Mouse (Mus musculus): Measurements from ENCODE around the gene Kmt2d.
A peak's percentile ranks its signal among the peaks of the same experiment; 100 is the strongest.

The Kmt2d gene

GRCm38 (mm10) chr15:98887526-98887925 is 16.5 kb upstream of the Kmt2d start:
- DNase-seq (ENCODE audit: low read depth, low spot score): no peak

GRCm38 (mm10) chr15:98886667-98887387 is 15.8 kb upstream of the Kmt2d start:
- no peak for DNase-seq (ENCODE audit: low read depth, low spot score)

GRCm38 (mm10) chr15:98884106-98884505 is 13.1 kb upstream of the Kmt2d start:
- no peak for DNase-seq (ENCODE audit: low read depth, low spot score)

GRCm38 (mm10) chr15:98883661-98884060 is 12.7 kb upstream of the Kmt2d start:
- DNase-seq (ENCODE audit: low read depth, low spot score): no peak

GRCm38 (mm10) chr15:98881656-98882008 is 10.6 kb upstream of the Kmt2d start:
- no peak for DNase-seq (ENCODE audit: low read depth, low spot score)

- DNase-seq (ENCODE audit: low read depth, low spot score): peak; percentile 97
Measured at GRCm38 (mm10) chr15:98880978-98881655, 10.1 kb upstream of the Kmt2d start.

- DNase-seq (ENCODE audit: low read depth, low spot score): peak; percentile 80
Measured at GRCm38 (mm10) chr15:98877331-98877730, 6.3 kb upstream of the Kmt2d start.

GRCm38 (mm10) chr15:98871916-98872888 is 1.2 kb upstream of the Kmt2d start:
- DNase-seq (ENCODE audit: low read depth, low spot score): peak; percentile 95

- no peak for DNase-seq (ENCODE audit: low read depth, low spot score)
Measured at GRCm38 (mm10) chr15:98870179-98871069, 580 bp downstream of the Kmt2d start.

GRCm38 (mm10) chr15:98869342-98870178 is 1.4 kb downstream of the Kmt2d start:
- peak; percentile 51 for DNase-seq (ENCODE audit: low read depth, low spot score)

GRCm38 (mm10) chr15:98868346-98869063 is 2.5 kb downstream of the Kmt2d start:
- DNase-seq (ENCODE audit: low read depth, low spot score): no peak

- DNase-seq (ENCODE audit: low read depth, low spot score): peak; percentile 80
Measured at GRCm38 (mm10) chr15:98867321-98867720, 3.7 kb downstream of the Kmt2d start.

GRCm38 (mm10) chr15:98866501-98866900 is 4.5 kb downstream of the Kmt2d start:
- no peak for DNase-seq (ENCODE audit: low read depth, low spot score)

- no peak for DNase-seq (ENCODE audit: low read depth, low spot score)
Measured at GRCm38 (mm10) chr15:98865771-98866170, 5.2 kb downstream of the Kmt2d start.

GRCm38 (mm10) chr15:98864951-98865350 is 6.1 kb downstream of the Kmt2d start:
- DNase-seq (ENCODE audit: low read depth, low spot score): no peak

GRCm38 (mm10) chr15:98863451-98863958 is 7.5 kb downstream of the Kmt2d start:
- DNase-seq (ENCODE audit: low read depth, low spot score): no peak

- DNase-seq (ENCODE audit: low read depth, low spot score): no peak
Measured at GRCm38 (mm10) chr15:98861701-98862410, 9.1 kb downstream of the Kmt2d start.

- DNase-seq (ENCODE audit: low read depth, low spot score): no peak
Measured at GRCm38 (mm10) chr15:98860921-98861320, 10.1 kb downstream of the Kmt2d start.

Data from CD4-positive helper T cell, adult 2 months (primary cell).